Mouse (Mus musculus) spleen, adult 2 months (tissue): ENCODE data around the gene Wrap53. TPM values are rescaled to one million over a fixed set of nuclear protein-coding genes. Genes with fewer than 3 reads are reported as not detected.

Source experiments
- DNase-seq, 2 experiments: peaks; one replicate each; pipeline versions ENCODE4 v3.0.0 to v3.0.0-alpha.2; 2012 to 2021; ENCODE audit warnings: low spot score in 2 of 2, low read depth in 1 of 2
- H3K27ac ChIP-seq: fragments of 200-500 bp; 2 replicates; pipeline ENCODE4 v1.5.1; 2012; ENCODE audit warnings: low read length, inconsistent platforms; ENCODE audit not compliant: insufficient read depth
- H3K27me3 ChIP-seq: fragments of 200-500 bp; 2 replicates; pipeline ENCODE4 v1.6.1; 2012; ENCODE audit warnings: mild to moderate bottlenecking, moderate library complexity, low read length, inconsistent platforms; ENCODE audit not compliant: control insufficient read depth, insufficient read depth
- H3K36me3 ChIP-seq: fragments of 200-500 bp; 2 replicates; pipeline ENCODE4 v1.6.1; 2012; ENCODE audit warnings: mild to moderate bottlenecking, low read length, inconsistent platforms; ENCODE audit not compliant: control insufficient read depth, insufficient read depth
- H3K4me1 ChIP-seq: fragments of 200-500 bp; 2 replicates; pipeline ENCODE4 v1.6.1; 2011; ENCODE audit warnings: inconsistent platforms; ENCODE audit not compliant: control insufficient read depth, insufficient read depth, insufficient read length
- H3K4me3 ChIP-seq: fragments of 200-500 bp; 2 replicates; pipeline ENCODE4 v1.5.1; 2011; ENCODE audit warnings: mild to moderate bottlenecking, inconsistent platforms; ENCODE audit not compliant: insufficient read depth, insufficient read length; ENCODE audit errors: extremely low read depth
- CTCF ChIP-seq: fragments of 200-500 bp; IDR thresholded peaks from 2 replicates; pipeline ENCODE4 v1.5.1; 2011; ENCODE audit warnings: mild to moderate bottlenecking, inconsistent platforms; ENCODE audit not compliant: insufficient read depth, insufficient read length, insufficient replicate concordance; ENCODE audit errors: extremely low read depth
- POLR2A ChIP-seq: fragments of 200-500 bp; IDR thresholded peaks from 2 replicates; pipeline ENCODE4 v1.6.1; 2011; ENCODE audit warnings: low read depth, low read length, inconsistent platforms
- WGBS: fragments of 180-500 bp; shearing (Covaris S2); methylation state at CpG from one replicate; pipeline ENCODE4 v1.1.7; 2018; 5-methylcytosine and 5-hydroxymethylcytosine counted together
- polyA plus RNA-seq: library from polyadenylated mRNA; depleted of rRNA; stranded (reverse); fragments of >200 nt; gene quantifications from 2 replicates; pipeline ENCODE4 v1.2.3, GENCODE M21; 2012

Wrap53 gene
- polyA plus RNA-seq, 1 experiment = 15.6 TPM

DNA sequence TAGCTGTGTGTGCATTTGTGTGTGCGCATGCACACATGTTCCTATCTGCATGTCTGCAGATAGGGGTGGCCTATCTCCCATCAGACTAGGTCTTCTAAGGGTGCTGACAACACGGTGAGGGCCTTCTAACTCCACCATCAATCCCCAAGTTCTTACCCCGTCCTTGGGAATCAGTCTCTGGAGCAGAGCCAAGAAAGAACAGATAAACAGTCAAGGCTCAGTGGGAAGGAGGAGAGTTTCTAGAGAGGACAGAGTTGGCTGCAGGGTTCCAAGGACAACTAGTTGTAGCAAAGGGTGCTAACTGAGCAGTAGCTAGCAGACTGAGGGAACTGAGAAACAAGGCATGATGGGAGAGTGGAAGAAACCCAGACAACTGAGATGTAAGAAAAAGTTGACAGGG is 21.7 kb upstream of the Wrap53 start:
- Histone ChIP-seq H3K4me3 (no peak overlapping the region), H3K27ac (no peak overlapping the region), H3K4me1 (peaks cover 4% of the 10 kb centered on the region; the same call in 1 of the 2 replicates), H3K36me3 (no peaks in the 10 kb centered on the region), H3K27me3 (peaks cover 12% of the 10 kb centered on the region)
- DNase-seq = no peak
- 73% methylated on average over 3 of the region's 3 CpGs for WGBS
- TF ChIP-seq POLR2A (no peak), CTCF (no peak)

DNA sequence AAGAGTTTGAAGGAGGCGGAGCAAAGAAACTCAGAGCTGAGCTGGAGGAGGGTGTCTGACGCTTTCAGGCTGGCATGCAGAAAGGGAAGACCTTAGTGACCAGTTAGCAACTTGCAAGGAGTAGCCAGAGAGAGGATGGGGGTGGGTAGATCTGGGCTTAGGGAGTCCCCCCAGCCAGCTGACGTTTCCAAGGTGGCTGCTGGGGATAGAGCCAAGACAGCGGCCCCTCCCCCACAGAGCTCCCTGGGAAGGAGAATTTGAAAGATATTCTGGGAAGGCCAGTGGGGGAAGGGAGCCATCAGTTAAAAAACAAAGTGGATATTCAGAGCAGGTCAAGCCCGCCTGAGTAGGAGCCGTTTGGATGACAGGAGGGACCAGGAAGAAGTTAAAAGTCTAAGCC is 20.0 kb upstream of the Wrap53 start:
- peaks cover 2% of the 10 kb centered on the region; the same call in 1 of the 2 replicates for H3K4me1 ChIP-seq
- TF ChIP-seq POLR2A = no peak
- no peak for TF ChIP-seq CTCF
- no peak for DNase-seq
- no peaks in the 10 kb centered on the region for H3K36me3 ChIP-seq
- peaks cover 5% of the 10 kb centered on the region for H3K27me3 ChIP-seq
- H3K4me3 ChIP-seq = no peak overlapping the region
- 77% methylated on average over 6 of the region's 6 CpGs for WGBS
- no peak overlapping the region for H3K27ac ChIP-seq

DNA sequence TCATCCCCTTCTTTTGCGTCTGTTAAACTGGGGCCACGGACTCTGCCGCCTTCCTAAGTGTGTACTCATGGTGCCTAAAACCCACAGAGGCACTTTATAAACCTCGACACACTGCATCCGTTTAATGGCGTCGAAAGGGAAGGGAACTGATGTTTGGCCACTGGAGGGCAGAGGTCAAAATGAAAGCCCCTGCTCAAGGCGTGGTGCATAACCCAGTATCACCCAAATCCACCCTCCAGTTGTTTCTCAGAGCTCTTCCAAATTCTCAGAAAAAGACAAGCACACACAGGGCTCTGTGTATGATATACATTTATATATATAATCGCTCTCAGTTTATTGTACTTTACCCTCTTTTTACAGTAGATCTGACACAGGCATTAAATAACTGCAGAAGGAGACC is 19.4 kb upstream of the Wrap53 start:
- Histone ChIP-seq H3K4me3 (no peak overlapping the region), H3K27me3 (peaks cover under 1% of the 10 kb centered on the region; the same call in 1 of the 2 replicates), H3K4me1 (no peaks in the 10 kb centered on the region), H3K36me3 (no peaks in the 10 kb centered on the region), H3K27ac (no peak overlapping the region)
- DNase-seq = no peak
- TF ChIP-seq CTCF (no peak), POLR2A (no peak)
- WGBS = 24% methylated on average over 9 of the region's 9 CpGs

DNA sequence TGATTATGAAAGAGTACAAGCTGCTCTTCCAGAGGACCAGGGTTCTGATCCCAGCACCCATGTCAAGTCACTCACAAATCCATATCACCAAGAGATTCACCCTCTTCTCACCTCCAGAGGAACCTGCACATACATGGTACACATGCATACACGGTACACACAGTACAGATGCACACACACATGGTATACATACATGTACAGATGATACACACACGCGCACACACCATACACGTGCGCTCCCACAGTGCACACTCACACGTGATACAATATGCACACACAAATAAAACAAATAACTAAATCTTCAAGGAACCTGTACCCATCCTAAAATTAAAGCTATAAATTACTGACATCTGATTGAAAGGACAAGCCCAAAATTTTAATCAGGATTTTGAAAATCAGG is 14.8 kb upstream of the Wrap53 start:
- WGBS = 96% methylated on average over 6 of the region's 6 CpGs
- Histone ChIP-seq H3K27ac (no peak overlapping the region), H3K4me3 (no peak overlapping the region), H3K27me3 (no peaks in the 10 kb centered on the region), H3K4me1 (no peaks in the 10 kb centered on the region), H3K36me3 (peaks cover 18% of the 10 kb centered on the region)
- no peak for DNase-seq
- TF ChIP-seq POLR2A (no peak), CTCF (no peak)

DNA sequence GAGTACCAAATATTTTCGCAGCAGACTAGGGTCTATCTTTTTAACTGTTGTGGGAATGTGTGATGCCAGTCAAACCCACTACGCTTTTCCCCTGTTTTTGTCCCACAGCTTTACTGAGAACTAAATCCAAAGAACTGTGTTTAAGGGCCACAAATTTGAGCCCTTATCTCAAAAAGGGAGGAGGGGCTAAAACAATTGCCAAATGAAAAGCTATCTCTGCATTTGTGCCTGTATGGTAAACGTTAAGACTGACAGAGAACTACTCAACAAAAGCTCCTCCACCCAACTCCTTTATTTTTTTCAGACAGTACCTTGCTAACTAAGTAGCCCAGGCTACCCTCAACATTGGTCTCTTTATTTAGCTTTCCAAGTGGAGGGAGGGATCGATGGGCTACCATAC is 12.7 kb upstream of the Wrap53 start:
- no peaks in the 10 kb centered on the region for H3K4me1 ChIP-seq
- no peak for TF ChIP-seq CTCF
- no peak for TF ChIP-seq POLR2A
- H3K27me3 ChIP-seq = no peaks in the 10 kb centered on the region
- H3K4me3 ChIP-seq = no peak overlapping the region
- no peak for DNase-seq
- no peak overlapping the region for H3K27ac ChIP-seq
- peaks cover 39% of the 10 kb centered on the region for H3K36me3 ChIP-seq
- 77% methylated on average over 4 of the region's 4 CpGs for WGBS

DNA sequence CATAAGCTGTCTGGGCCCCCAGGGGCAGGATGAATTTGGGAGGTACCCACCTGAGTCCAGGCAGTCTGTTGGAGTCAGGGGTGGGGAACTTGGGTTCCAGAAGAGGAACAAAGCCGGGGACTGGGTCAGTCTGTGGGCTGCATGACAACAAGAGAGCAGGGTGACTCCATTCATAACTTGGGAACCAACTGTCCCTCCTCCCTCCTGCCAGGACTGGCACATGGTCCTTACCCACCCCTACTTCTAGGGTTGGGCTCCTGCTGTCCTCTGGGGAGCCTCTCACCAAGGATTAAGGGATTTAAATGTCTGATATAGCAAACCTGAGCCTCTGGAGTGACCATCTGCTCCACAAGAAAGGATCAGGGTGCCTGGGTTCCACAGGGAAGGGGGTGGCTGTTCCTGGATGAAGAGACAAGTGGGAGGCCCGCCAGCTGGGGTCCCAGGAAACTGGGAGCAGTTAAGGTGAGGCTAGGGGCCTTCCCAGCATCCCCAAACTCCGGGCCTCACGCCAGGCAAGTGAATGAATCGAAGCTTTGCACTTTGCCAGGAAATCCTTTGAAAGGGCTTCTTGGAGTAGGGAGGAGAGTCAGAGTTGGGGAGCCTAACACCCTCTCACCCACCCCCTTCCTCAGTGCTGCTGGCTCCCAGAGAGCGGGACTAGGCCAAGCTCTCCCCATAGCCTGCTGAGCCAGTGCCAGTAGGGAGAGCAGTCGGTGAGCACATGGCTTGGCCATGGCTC is 12.0 kb upstream of the Wrap53 start:
- WGBS = 81% methylated on average over 7 of the region's 7 CpGs
- Histone ChIP-seq H3K4me3 (no peak overlapping the region), H3K4me1 (no peaks in the 10 kb centered on the region), H3K27me3 (no peaks in the 10 kb centered on the region), H3K36me3 (peaks cover 46% of the 10 kb centered on the region), H3K27ac (no peak overlapping the region)
- no peak for DNase-seq
- TF ChIP-seq CTCF = no peak
- TF ChIP-seq POLR2A = no peak

DNA sequence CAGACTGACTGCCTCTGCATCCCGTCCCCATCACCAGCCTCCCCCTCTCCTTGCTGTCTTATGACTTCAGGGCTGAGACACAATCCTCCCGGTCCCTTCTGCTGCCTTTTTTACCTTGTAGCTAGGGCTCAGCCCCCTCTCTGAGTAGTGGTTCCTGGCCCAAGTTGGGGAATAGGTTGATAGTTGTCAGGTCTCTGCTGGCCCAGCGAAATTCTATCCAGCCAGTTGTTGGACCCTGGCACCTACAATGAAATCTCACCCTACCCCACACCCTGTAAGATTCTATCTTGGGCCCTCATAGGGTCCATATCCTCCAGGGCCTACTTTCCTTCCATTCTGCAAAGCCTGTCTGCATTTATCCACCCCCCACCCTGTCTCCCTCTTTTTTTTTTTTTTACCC is 11.4 kb upstream of the Wrap53 start:
- TF ChIP-seq POLR2A = no peak
- no peak for TF ChIP-seq CTCF
- 87% methylated on average over 3 of the region's 3 CpGs for WGBS
- no peak for DNase-seq

More for the DNA sequence above, 11.4 kb upstream of the Wrap53 start:
- Histone ChIP-seq H3K4me1 (no peaks in the 10 kb centered on the region), H3K36me3 (peaks cover 47% of the 10 kb centered on the region), H3K27me3 (no peaks in the 10 kb centered on the region), H3K27ac (no peak overlapping the region), H3K4me3 (no peak overlapping the region)
